Mouse (Mus musculus) embryonic facial prominence, embryonic 14.5 days (tissue): Measurements from ENCODE around the gene Zfhx3. TPM values are rescaled to one million over a fixed set of nuclear protein-coding genes. Genes with fewer than 3 reads are reported as not detected.
"Not testable (repeated sequence)": the region's sequence is repeated elsewhere in the genome, so short reads cannot be mapped to it uniquely, and the experiment has no call there.

Experiments used
- ATAC-seq: fragments of 200-750 bp; cut with Nextera tagmentation; 2 replicates; pipeline ENCODE4 v1.8.0; 2017; ENCODE audit warnings: low read depth, moderate number of reproducible peaks, moderate TSS enrichment
- DNase-seq: peaks from one replicate; pipeline ENCODE4 v3.0.0-alpha.2; 2015; ENCODE audit warnings: low spot score
- H3K27ac ChIP-seq: fragments of 300-500 bp; sonication (generic); replicated peaks from 2 replicates; pipeline ENCODE4 v1.5.1; 2014; ENCODE audit warnings: low read depth, mild to moderate bottlenecking, low read length, moderate library complexity
- H3K27me3 ChIP-seq: fragments of 300-500 bp; sonication (generic); replicated peaks from 2 replicates; pipeline ENCODE4 v1.6.1; 2014; ENCODE audit warnings: low read length; ENCODE audit not compliant: control insufficient read depth, insufficient read depth
- H3K36me3 ChIP-seq: fragments of 300-500 bp; sonication (generic); 2 replicates; pipeline ENCODE4 v1.6.1; 2014; ENCODE audit warnings: low read length, mixed read lengths; ENCODE audit not compliant: control insufficient read depth, insufficient read depth
- H3K4me1 ChIP-seq: fragments of 300-500 bp; sonication (generic); 2 replicates; pipeline ENCODE4 v1.6.1; 2014; ENCODE audit warnings: antibody characterized with exemption, low read length; ENCODE audit not compliant: control insufficient read depth, insufficient read depth
- H3K4me2 ChIP-seq: fragments of 300-500 bp; sonication (generic); 2 replicates; pipeline ENCODE4 v1.6.1; 2014; ENCODE audit warnings: low read depth, mild to moderate bottlenecking, low read length, moderate library complexity, mixed read lengths
- H3K4me3 ChIP-seq: fragments of 300-500 bp; sonication (generic); 2 replicates; pipeline ENCODE4 v1.5.1; 2014; ENCODE audit warnings: low read depth, mild to moderate bottlenecking, low read length
- H3K9ac ChIP-seq: fragments of 300-500 bp; sonication (generic); 2 replicates; pipeline ENCODE4 v1.6.1; 2014; ENCODE audit warnings: low read depth, mild to moderate bottlenecking, low read length, moderate library complexity, mixed read lengths
- H3K9me3 ChIP-seq: fragments of 300-500 bp; sonication (generic); 2 replicates; pipeline ENCODE4 v1.6.1; 2016; ENCODE audit warnings: low read length; ENCODE audit not compliant: control insufficient read depth
- WGBS: fragments of 180-500 bp; shearing (Covaris S2); extraction: QIAGEN DNeasy Blood & Tissue Kit; methylation state at CpG from one replicate; pipeline ENCODE4 v1.1.7; 2014; 5-methylcytosine and 5-hydroxymethylcytosine counted together
- polyA plus RNA-seq: library from polyadenylated mRNA; unstranded; fragments of >200 nt; fragmentation: Nextera tagmentation; extraction: Ambion mirVana; gene quantifications from 2 replicates; pipeline ENCODE4 v1.2.1, GENCODE M21; 2014

Zfhx3 gene
- 14.2 and 17.0 TPM in 2 replicates for polyA plus RNA-seq

GRCm38 (mm10) chr8:107941922-107942694, at the start of gene Zfhx3:
Gene Zfhx3 (plus strand): TSS chr8:107942644.
- peak within 1 kb of the TSS; percentile 54 for H3K4me2 ChIP-seq
- peak within 1 kb of the TSS; percentile 59 for H3K9ac ChIP-seq
- no peaks in the 10 kb centered on the region for H3K36me3 ChIP-seq
- peak within 1 kb of the TSS; percentile 32 for H3K4me3 ChIP-seq
- peak within 1 kb of the TSS; percentile 71 for H3K27ac ChIP-seq
- ATAC-seq, result no peak
- H3K4me1 ChIP-seq, result peaks cover 15% of the 10 kb centered on the region
- H3K27me3 ChIP-seq, result peaks cover 11% of the 10 kb centered on the region
- DNase-seq, result no peak
- 9% methylated on average over 11 of the region's 11 CpGs for WGBS
- no peaks in the 10 kb centered on the region for H3K9me3 ChIP-seq

- 88% methylated on average over 12 of the region's 12 CpGs for WGBS
- no peak overlapping the region for H3K27ac ChIP-seq
Observed at GRCm38 (mm10) chr8:107918984-107919383, 23.5 kb upstream of the Zfhx3 start.

GRCm38 (mm10) chr8:107926149-107926548, 16.3 kb upstream of the Zfhx3 start:
- ATAC-seq, result no peak
- H3K4me2 ChIP-seq, result no peak overlapping the region

More at GRCm38 (mm10) chr8:107918984-107919383, 23.5 kb upstream of the Zfhx3 start:
- ATAC-seq (no peak), DNase-seq (no peak)
- Histone ChIP-seq H3K9ac (no peak overlapping the region), H3K9me3 (no peaks in the 10 kb centered on the region), H3K4me2 (no peak overlapping the region), H3K4me3 (no peak overlapping the region), H3K36me3 (no peaks in the 10 kb centered on the region), H3K4me1 (no peaks in the 10 kb centered on the region), H3K27me3 (no peaks in the 10 kb centered on the region)

GRCm38 (mm10) chr8:107936725-107937124, 5.7 kb upstream of the Zfhx3 start:
- WGBS, result 98% methylated on average over 4 of the region's 4 CpGs
- H3K4me1 ChIP-seq, result no peaks in the 10 kb centered on the region

More at GRCm38 (mm10) chr8:107926149-107926548, 16.3 kb upstream of the Zfhx3 start:
- H3K4me3 ChIP-seq, result no peak overlapping the region
- no peaks in the 10 kb centered on the region for H3K9me3 ChIP-seq
- H3K27me3 ChIP-seq, result no peaks in the 10 kb centered on the region
- no peaks in the 10 kb centered on the region for H3K4me1 ChIP-seq
- WGBS, result 74% methylated on average over 15 of the region's 15 CpGs
- no peaks in the 10 kb centered on the region for H3K36me3 ChIP-seq
- H3K9ac ChIP-seq, result no peak overlapping the region
- peak; percentile 46 for DNase-seq
- H3K27ac ChIP-seq, result no peak overlapping the region

GRCm38 (mm10) chr8:107938231-107938630, 4.2 kb upstream of the Zfhx3 start:
- peaks cover 10% of the 10 kb centered on the region for H3K27me3 ChIP-seq
- DNase-seq, H3K9ac ChIP-seq, ATAC-seq, H3K4me2 ChIP-seq, H3K27ac ChIP-seq, H3K9me3 ChIP-seq, H3K36me3 ChIP-seq, H3K4me3 ChIP-seq: not testable (repeated sequence)
- 91% methylated on average over 5 of the region's 5 CpGs for WGBS
- peaks cover 12% of the 10 kb centered on the region for H3K4me1 ChIP-seq

More at GRCm38 (mm10) chr8:107936725-107937124, 5.7 kb upstream of the Zfhx3 start:
- DNase-seq (no peak), ATAC-seq (no peak)
- no peak overlapping the region for H3K4me2 ChIP-seq
- no peaks in the 10 kb centered on the region for H3K36me3 ChIP-seq
- H3K27ac ChIP-seq, result no peak overlapping the region
- 0 out of 2 replicates have a peak, but pooled peaks cover 2% of the 10 kb centered on the region for H3K27me3 ChIP-seq
- no peak overlapping the region for H3K9ac ChIP-seq
- no peaks in the 10 kb centered on the region for H3K9me3 ChIP-seq
- H3K4me3 ChIP-seq, result no peak overlapping the region

GRCm38 (mm10) chr8:107940181-107940580, 2.3 kb upstream of the Zfhx3 start:
- ATAC-seq (no peak), DNase-seq (no peak)
- Histone ChIP-seq H3K27me3 (peaks cover 11% of the 10 kb centered on the region), H3K4me1 (peaks cover 15% of the 10 kb centered on the region), H3K4me2 (no peak overlapping the region), H3K27ac (no peak overlapping the region), H3K4me3 (no peak overlapping the region), H3K36me3 (no peaks in the 10 kb centered on the region), H3K9ac (no peak overlapping the region), H3K9me3 (no peaks in the 10 kb centered on the region)
- WGBS, result 63% methylated on average over 8 of the region's 8 CpGs

- Histone ChIP-seq H3K4me2 (peak overlapping the region; percentile 54), H3K4me1 (peaks cover 15% of the 10 kb centered on the region), H3K9ac (peak overlapping the region; percentile 59), H3K27me3 (peaks cover 11% of the 10 kb centered on the region), H3K4me3 (peak overlapping the region; percentile 32), H3K27ac (peak overlapping the region; percentile 71), H3K36me3 (no peaks in the 10 kb centered on the region), H3K9me3 (no peaks in the 10 kb centered on the region)
- DNase-seq (peak; percentile 54), ATAC-seq (0 out of 2 replicates have a peak, but pooled peaks have one; percentile 30)
- under 1% methylated on average over 17 of the region's 17 CpGs for WGBS
Observed at GRCm38 (mm10) chr8:107942752-107943510, 487 bp downstream of the Zfhx3 start.

GRCm38 (mm10) chr8:107943550-107944348, 1.3 kb downstream of the Zfhx3 start:
- H3K9ac ChIP-seq, result peak overlapping the region; percentile 59
- DNase-seq, result no peak
- H3K4me1 ChIP-seq, result peaks cover 19% of the 10 kb centered on the region
- peaks cover 11% of the 10 kb centered on the region for H3K27me3 ChIP-seq
- no peak for ATAC-seq
- peak overlapping the region; percentile 71 for H3K27ac ChIP-seq
- peak overlapping the region; percentile 34 for H3K4me3 ChIP-seq
- 14% methylated on average over 10 of the region's 10 CpGs for WGBS
- no peaks in the 10 kb centered on the region for H3K36me3 ChIP-seq
- no peaks in the 10 kb centered on the region for H3K9me3 ChIP-seq
- peak overlapping the region; percentile 54 for H3K4me2 ChIP-seq
